Mouse (Mus musculus) bone marrow, adult 2 months (tissue): ENCODE measurements around the gene Gpatch2l. TPM values are rescaled to one million over a fixed set of nuclear protein-coding genes. Genes with fewer than 3 reads are reported as not detected.

Experiments
- H3K27ac ChIP-seq: fragments of 200-500 bp; 2 replicates; pipeline ENCODE4 v1.5.1; 2012; ENCODE audit warnings: low read depth, mild to moderate bottlenecking, control low read depth, inconsistent platforms, low read length; ENCODE audit not compliant: control insufficient read depth, poor library complexity, insufficient read depth
- H3K4me1 ChIP-seq: fragments of 200-500 bp; 2 replicates; pipeline ENCODE4 v1.6.1; 2011; ENCODE audit warnings: low read length; ENCODE audit not compliant: control insufficient read depth, insufficient read depth
- H3K4me3 ChIP-seq: fragments of 200-500 bp; replicated peaks from 2 replicates; pipeline ENCODE3; 2011; ENCODE audit warnings: mild to moderate bottlenecking, low read depth, low read length, control low read depth; ENCODE audit not compliant: control insufficient read depth
- CTCF ChIP-seq: fragments of 200-500 bp; IDR thresholded peaks from 2 replicates; pipeline ENCODE4 v1.5.1; 2011; ENCODE audit warnings: low read length, control low read depth; ENCODE audit not compliant: control insufficient read depth, insufficient read depth
- POLR2A ChIP-seq: fragments of 200-500 bp; IDR thresholded peaks from 2 replicates; pipeline ENCODE4 v1.6.1; 2011; ENCODE audit warnings: low read depth, mild to moderate bottlenecking, control low read depth, low read length, borderline replicate concordance; ENCODE audit not compliant: control insufficient read depth
- WGBS: fragments of 180-500 bp; shearing (Covaris S2); methylation state at CpG from one replicate; pipeline ENCODE4 v1.1.7; 2018; 5-methylcytosine and 5-hydroxymethylcytosine counted together
- polyA plus RNA-seq: library from polyadenylated mRNA; stranded (reverse); fragments of >200 nt; gene quantifications from 2 replicates; pipeline ENCODE4 v1.2.4, GENCODE M21; 2011; ENCODE audit warnings: low replicate concordance; ENCODE audit not compliant: missing spikeins, insufficient read depth, insufficient read length

Gpatch2l gene
- polyA plus RNA-seq, 1 experiment, result 12.2 TPM

DNA sequence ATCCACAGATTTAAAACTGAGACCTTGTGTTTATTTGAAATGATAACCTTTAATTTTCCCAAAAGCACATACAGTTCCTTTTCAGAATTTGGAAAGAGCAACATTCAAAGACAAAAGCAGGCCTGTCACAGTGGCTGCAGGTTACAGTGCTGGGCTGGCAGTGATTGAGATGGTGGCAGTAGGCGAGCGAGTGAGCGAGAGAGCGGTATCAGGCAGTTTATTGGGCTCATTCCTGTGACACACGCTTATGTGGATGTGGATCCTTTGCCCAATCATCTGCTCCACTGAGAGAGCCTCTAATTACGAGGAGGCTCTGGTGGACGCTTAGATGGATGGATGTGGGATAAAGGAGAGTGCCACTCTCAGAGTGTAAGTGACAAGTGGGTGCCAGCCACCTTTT is 13.3 kb downstream of the Gpatch2l start:
- no peak overlapping the region for H3K27ac ChIP-seq
- whole genome bisulfite sequencing, result 98% methylated on average over 7 of the region's 7 CpGs
- no peaks in the 10 kb centered on the region for H3K4me1 ChIP-seq
- H3K4me3 ChIP-seq, result no peak overlapping the region
- TF ChIP-seq CTCF (no peak), POLR2A (no peak)

DNA sequence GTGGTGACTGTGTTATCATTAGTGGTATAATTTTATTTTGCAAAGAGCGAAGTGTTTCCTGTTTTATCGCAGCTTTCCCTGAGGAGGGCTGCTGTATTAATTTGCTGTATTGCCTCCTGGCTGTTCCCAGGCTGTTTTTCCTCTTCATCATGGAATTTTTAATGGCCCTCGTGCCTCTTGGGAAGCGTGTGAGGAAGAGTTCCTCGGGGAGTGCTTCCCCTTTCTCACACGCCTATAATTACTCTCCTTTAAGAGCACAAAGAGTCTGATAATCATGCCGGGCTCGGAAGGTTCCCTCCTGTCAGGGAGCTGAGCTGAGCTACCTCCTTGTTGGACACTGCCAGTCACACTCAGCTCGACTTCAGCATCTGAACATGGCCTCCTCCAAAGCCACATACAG is 30.0 kb downstream of the Gpatch2l start:
- 87% methylated on average over 9 of the region's 9 CpGs for WGBS
- Histone ChIP-seq H3K4me3 (no peak overlapping the region), H3K4me1 (no peaks in the 10 kb centered on the region), H3K27ac (no peak overlapping the region)
- TF ChIP-seq CTCF (no peak), POLR2A (no peak)

DNA sequence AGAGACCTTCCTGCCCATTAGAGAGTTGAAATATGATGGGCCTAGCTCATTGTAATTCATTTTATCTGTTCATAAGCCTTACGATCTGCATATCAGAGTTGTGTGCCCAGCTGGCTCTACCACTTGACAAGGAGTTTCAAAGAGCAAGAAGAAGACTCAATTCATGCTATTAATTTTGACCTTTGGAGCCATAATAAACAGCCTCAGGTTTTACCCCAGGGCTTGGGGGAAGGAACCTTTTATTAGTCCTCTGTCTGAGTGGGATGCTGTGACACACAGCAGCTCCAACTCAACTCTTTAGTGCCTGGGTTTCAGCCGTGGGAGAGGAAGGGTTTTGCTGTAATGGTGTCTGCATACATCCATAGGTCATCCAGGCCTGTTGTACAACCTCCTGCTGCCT is 32.6 kb downstream of the Gpatch2l start:
- Histone ChIP-seq H3K4me3 (no peak overlapping the region), H3K4me1 (no peaks in the 10 kb centered on the region), H3K27ac (no peak overlapping the region)
- TF ChIP-seq CTCF (no peak), POLR2A (no peak)
- WGBS, result 80% methylated on average over 2 of the region's 2 CpGs

DNA sequence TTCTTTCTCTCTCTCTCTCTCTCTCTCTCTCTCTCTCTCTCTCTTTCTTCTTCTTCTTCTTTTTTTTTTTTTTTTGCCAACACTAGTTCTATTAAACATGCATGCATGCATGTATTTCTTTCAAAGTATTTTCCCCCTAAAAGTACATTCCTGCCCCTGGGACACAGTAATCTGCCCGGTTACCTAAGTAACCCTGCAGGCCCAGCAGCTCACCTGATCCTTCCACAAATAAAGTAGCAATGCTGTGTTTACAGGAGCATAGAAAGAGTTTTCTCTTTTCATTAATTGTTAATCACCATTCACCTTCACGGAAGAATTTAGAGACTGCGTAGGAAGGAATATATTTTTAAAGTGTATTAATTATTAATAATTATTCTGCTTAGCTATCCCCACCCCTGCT is 34.1 kb downstream of the Gpatch2l start:
- Histone ChIP-seq H3K4me3 (no peak overlapping the region), H3K27ac (no peak overlapping the region), H3K4me1 (no peaks in the 10 kb centered on the region)
- no peak for TF ChIP-seq CTCF
- TF ChIP-seq POLR2A, result no peak
- 92% methylated on average over 3 of the region's 3 CpGs for WGBS

DNA sequence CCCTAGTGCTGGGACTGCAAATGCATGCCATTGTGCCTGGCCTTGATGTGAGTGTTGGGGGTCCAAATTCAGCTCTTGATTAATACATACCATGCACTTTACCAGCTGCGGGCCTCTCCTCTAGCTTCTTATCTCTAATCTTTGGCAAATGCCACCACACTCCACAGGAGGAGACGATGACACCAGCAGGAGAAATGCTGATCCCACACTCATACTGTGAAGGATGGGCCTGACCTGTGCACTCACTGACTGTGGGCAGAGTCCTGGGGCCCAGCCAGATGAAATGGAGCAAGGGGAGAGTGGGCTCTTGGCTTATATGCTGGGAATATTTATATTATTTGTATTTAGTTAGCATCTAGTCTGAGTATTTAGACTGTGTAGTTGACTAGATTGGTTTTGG is 34.8 kb downstream of the Gpatch2l start:
- Histone ChIP-seq H3K4me3 (no peak overlapping the region), H3K4me1 (no peaks in the 10 kb centered on the region), H3K27ac (no peak overlapping the region)
- WGBS, result 71% methylated on average over 2 of the region's 2 CpGs
- no peak for TF ChIP-seq CTCF
- TF ChIP-seq POLR2A, result no peak

DNA sequence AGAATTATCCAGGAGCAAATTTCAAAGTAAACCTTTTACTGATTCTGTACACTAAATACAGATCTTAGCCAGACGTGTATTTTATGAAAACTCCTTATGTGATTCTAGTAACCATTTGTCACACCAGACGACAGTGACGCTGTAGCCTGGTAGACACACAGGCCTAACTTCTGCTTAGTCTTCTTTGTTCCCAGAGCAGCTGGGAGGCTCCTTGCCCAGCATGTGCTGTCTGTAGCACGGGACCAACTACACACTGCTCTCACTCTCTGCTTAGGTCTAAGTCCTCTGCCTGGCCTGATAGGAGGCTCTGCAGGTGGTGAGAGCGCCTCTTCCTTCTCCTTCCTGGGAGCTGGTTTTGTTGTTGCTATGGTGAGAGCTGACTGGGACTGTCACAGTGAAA is 35.2 kb downstream of the Gpatch2l start:
- WGBS, result 88% methylated on average over 5 of the region's 5 CpGs

DNA sequence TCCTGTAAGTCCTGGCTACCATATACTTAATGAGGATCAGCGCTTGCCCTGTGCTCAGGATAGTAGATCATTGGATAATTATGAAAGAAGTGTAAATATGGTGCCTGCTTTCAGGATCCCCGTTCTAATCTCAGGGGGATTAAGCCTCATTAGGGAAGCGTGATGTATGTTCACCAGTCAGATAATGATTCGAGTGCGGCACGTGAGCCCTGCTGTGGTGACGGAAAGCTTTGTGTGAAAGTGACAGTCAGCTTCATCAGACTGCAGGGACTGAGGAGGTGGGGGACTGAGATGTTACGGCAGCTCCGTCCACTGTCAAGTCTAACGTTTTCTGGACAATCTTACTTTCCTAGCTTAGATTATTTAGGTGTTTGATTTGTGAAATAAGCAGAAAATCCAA is 38.3 kb downstream of the Gpatch2l start:
- 90% methylated on average over 10 of the region's 10 CpGs for WGBS
- TF ChIP-seq CTCF, result no peak
- no peak for TF ChIP-seq POLR2A
- Histone ChIP-seq H3K4me1 (no peaks in the 10 kb centered on the region), H3K27ac (no peak overlapping the region), H3K4me3 (no peak overlapping the region)

More for the DNA sequence above, 35.2 kb downstream of the Gpatch2l start:
- Histone ChIP-seq H3K4me3 (no peak overlapping the region), H3K27ac (no peak overlapping the region), H3K4me1 (no peaks in the 10 kb centered on the region)
- no peak for TF ChIP-seq POLR2A
- no peak for TF ChIP-seq CTCF

DNA sequence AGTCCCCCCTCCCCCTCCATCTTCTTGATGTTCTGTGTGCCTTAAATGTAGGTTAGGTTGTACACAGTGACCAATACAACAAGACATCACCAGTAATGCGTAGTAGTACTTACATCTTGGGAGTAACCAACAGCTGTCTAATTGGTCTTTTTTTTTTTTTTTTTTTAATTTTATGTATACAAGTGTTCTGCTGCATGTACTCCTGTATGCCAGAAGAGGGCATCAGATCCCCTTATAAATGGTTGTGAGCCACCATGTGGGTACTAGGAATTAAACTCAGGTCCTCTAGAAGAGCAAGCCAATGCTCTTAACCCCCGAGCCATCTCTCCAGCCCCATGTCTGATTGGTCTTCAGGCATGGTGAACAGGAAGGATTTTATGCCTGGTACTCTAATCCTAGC is 44.0 kb downstream of the Gpatch2l start:
- no peak for TF ChIP-seq POLR2A
- TF ChIP-seq CTCF, result no peak
- no peaks in the 10 kb centered on the region for H3K4me1 ChIP-seq
- no peak overlapping the region for H3K27ac ChIP-seq
- H3K4me3 ChIP-seq, result no peak overlapping the region
- whole genome bisulfite sequencing, result 91% methylated on average over 2 of the region's 2 CpGs

DNA sequence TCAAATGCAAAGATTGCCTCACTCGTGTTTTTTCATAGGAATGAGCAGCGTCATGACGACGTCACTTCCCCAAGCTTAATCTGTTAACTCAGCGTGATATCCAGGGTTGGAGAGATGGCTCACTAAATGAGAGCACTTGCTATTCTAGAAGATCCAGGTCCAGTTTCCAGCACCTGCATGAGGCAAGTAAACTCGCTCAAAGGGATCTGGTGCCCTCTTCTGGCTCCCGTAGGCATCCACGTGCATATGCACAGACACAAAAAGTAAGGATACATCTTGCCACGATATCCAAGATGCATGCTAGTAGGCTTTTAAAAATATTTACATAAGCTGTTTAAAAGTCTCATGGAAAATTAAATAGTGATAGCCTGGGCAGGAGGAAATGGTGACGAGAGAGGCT is 55.8 kb downstream of the Gpatch2l start:
- H3K27ac ChIP-seq, result no peak overlapping the region
- TF ChIP-seq POLR2A (no peak), CTCF (peak; percentile 39; the same call in 1 of the 2 replicates)
- WGBS, result 82% methylated on average over 10 of the region's 10 CpGs
- no peak overlapping the region for H3K4me3 ChIP-seq
- no peaks in the 10 kb centered on the region for H3K4me1 ChIP-seq

DNA sequence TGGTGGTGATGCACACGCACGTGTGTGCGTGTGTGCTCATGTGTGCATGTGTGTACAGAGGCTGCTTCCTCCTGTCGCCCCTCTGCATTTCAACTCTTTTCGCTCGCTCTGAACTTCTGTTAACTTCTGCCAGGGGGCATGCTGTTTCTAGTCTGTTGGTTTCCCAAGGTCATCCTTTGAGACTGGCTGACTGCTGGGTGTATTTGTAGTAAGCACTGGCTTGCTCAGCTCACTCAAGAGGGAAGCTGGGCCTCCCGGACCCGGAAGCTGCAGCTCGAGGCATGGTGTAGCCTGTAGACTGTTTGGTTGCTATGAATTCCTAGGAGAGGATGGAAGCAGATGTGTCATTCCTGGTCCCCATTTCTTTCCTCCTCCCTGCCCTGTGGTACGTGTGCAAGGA is 61.3 kb downstream of the Gpatch2l start:
- WGBS, result 76% methylated on average over 10 of the region's 10 CpGs
- Histone ChIP-seq H3K4me3 (no peak overlapping the region), H3K27ac (no peak overlapping the region), H3K4me1 (no peaks in the 10 kb centered on the region)
- TF ChIP-seq POLR2A, result no peak
- TF ChIP-seq CTCF, result no peak
